Mouse (Mus musculus): ENCODE results near the gene Rhox2c. TPM values are rescaled to one million over a fixed set of nuclear protein-coding genes. Genes with fewer than 3 reads are reported as not detected.

Rhox2c gene
- not detected for total RNA-seq (2023)

GRCm38 (mm10) chrX:37453380-37453779 is at the start of gene Rhox2c:
TSS of gene Rhox2c (plus strand) at chrX:37453680.

GRCm38 (mm10) chrX:37411767-37412166 is 41.7 kb upstream of the Rhox2c start, which contains the start of gene Rhox2b:
TSS of gene Rhox2b (plus strand) at chrX:37412067.

GRCm38 (mm10) chrX:37432194-37432593 is 21.3 kb upstream of the Rhox2c start, which contains the start of gene Rhox4b:
TSS of gene Rhox4b (plus strand) at chrX:37432494.

GRCm38 (mm10) chrX:37458285-37458684 is 4.8 kb downstream of the Rhox2c start, which contains the start of gene Rhox3c:
TSS of gene Rhox3c (plus strand) at chrX:37458585.

GRCm38 (mm10) chrX:37480037-37480436 is 26.6 kb downstream of the Rhox2c start, which contains the start of gene Rhox4c:
TSS of gene Rhox4c (plus strand) at chrX:37480337.

GRCm38 (mm10) chrX:37514059-37514458 is 60.6 kb downstream of the Rhox2c start, which contains the start of gene Rhox4d:
TSS of gene Rhox4d (plus strand) at chrX:37514359.

Other genes with a start within 250 kb of the Rhox2c start
- not detected for gene Gm9, start 242.6 kb upstream of the Rhox2c start, total RNA-seq (2023)
- not detected for gene Rhox1, start 231.4 kb upstream of the Rhox2c start, total RNA-seq (2023)
- gene Rhox2a, start 208.7 kb upstream of the Rhox2c start, total RNA-seq (2023) = not detected
- gene Rhox3a, start 203.8 kb upstream of the Rhox2c start, total RNA-seq (2023) = not detected
- gene Rhox4a, start 188.3 kb upstream of the Rhox2c start, total RNA-seq (2023) = not detected
- gene Rhox3a2, start 73.7 kb upstream of the Rhox2c start, total RNA-seq (2023) = not detected
- not detected for gene Rhox4a2, start 62.8 kb upstream of the Rhox2c start, total RNA-seq (2023)
- gene Rhox2b, start 41.6 kb upstream of the Rhox2c start, total RNA-seq (2023) = not detected
- not detected for gene Rhox4b, start 21.2 kb upstream of the Rhox2c start, total RNA-seq (2023)
- not detected for gene Rhox3c, start 4.9 kb downstream of the Rhox2c start, total RNA-seq (2023)
- gene Rhox4c, start 26.7 kb downstream of the Rhox2c start, total RNA-seq (2023) = not detected
- gene Rhox2d, start 39.7 kb downstream of the Rhox2c start, total RNA-seq (2023) = not detected
- gene Rhox4d, start 60.7 kb downstream of the Rhox2c start, total RNA-seq (2023) = not detected
- gene Rhox2e, start 76.8 kb downstream of the Rhox2c start, total RNA-seq (2023) = not detected
- gene Rhox3e, start 88.3 kb downstream of the Rhox2c start, total RNA-seq (2023) = not detected
- gene Rhox4e, start 103.7 kb downstream of the Rhox2c start, total RNA-seq (2023) = not detected
- not detected for gene Rhox2f, start 117.7 kb downstream of the Rhox2c start, total RNA-seq (2023)
- not detected for gene Rhox3f, start 127.3 kb downstream of the Rhox2c start, total RNA-seq (2023)
- not detected for gene Rhox4f, start 154.0 kb downstream of the Rhox2c start, total RNA-seq (2023)
- not detected for gene Rhox3g, start 174.9 kb downstream of the Rhox2c start, total RNA-seq (2023)
- gene Rhox2g, start 189.8 kb downstream of the Rhox2c start, total RNA-seq (2023) = not detected
- not detected for gene Rhox4g, start 197.6 kb downstream of the Rhox2c start, total RNA-seq (2023)
- gene Rhox3h, start 215.1 kb downstream of the Rhox2c start, total RNA-seq (2023) = not detected
- gene Rhox2h, start 219.6 kb downstream of the Rhox2c start, total RNA-seq (2023) = not detected